Mouse (Mus musculus): ENCODE measurements around the gene Ripor2. TPM values are rescaled to one million over a fixed set of nuclear protein-coding genes. Genes with fewer than 3 reads are reported as not detected.

Ripor2 gene
- polyA plus RNA-seq, 1 experiment from 2014 or later, result 3.1 TPM

DNA sequence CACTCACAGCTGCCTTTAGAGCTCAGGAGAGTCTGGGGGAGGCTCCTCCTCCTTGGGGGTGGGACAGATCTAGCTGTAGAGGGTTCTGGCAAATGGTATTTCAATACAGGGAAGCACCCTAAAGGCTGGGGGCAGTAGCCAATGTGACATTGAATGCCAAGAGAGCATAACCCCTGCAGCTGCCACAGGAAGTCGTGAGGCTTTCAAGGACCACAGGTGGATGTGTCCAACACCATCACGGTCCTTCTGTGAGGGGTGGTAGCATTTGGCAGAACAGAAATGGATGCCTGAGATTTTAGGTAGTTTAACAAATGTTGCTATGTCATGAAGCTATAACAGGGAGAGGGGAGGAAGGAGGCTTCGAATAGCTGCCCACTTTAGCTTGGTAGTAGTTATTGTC lies 63.2 kb downstream of the Ripor2 start:
- 85% methylated on average over 3 of the region's 3 CpGs for WGBS
- no peak overlapping the region for H3K27ac ChIP-seq (ENCODE audit: low read length)
- no peak overlapping the region for H3K4me2 ChIP-seq (replicated peaks; ENCODE audit: low read depth, low read length)
- no peaks in the 10 kb centered on the region for H3K27me3 ChIP-seq (replicated peaks; ENCODE audit: insufficient read depth, low read length)
- ATAC-seq (no peak), DNase-seq (ENCODE audit: low spot score) (no peak)
- no peak overlapping the region for H3K9ac ChIP-seq (replicated peaks; ENCODE audit: low read depth)
- no peaks in the 10 kb centered on the region for H3K36me3 ChIP-seq (ENCODE audit: insufficient read depth, low read length)
- no peaks in the 10 kb centered on the region for H3K9me3 ChIP-seq (ENCODE audit: low read length)
- H3K4me1 ChIP-seq (ENCODE audit: insufficient read depth, low read depth, low read length), result no peaks in the 10 kb centered on the region; the same call in 1 of the 2 replicates
- no peak overlapping the region for H3K4me3 ChIP-seq (ENCODE audit: low read depth, low read length)
- TF ChIP-seq CTCF (IDR thresholded peaks at IDR 0.05) (no peak), EP300 (IDR thresholded peaks at IDR 0.05) (no peak)

DNA sequence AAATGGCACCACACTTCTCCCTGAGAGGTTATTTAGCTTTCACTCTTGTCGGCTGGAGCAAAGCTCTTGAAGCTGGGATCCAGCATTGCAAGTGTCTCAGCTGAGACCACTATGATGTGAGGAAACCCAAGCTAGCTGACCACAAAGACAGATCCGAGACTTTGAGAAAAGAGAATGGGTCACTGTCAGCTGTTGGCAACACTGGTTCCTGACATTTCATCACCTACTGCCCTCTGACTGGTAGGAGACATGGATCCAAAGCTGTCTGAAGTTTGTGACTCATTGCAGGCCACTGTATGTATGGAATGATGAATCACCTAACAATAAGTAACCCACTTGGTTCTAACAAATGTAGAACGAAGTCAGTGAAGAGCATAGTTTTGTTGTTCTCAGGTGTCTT lies 64.3 kb downstream of the Ripor2 start:
- WGBS, result 74% methylated on average over 3 of the region's 3 CpGs
- no peak overlapping the region for H3K4me3 ChIP-seq (ENCODE audit: low read depth, low read length)
- no peak for ATAC-seq
- TF ChIP-seq EP300 (IDR thresholded peaks at IDR 0.05), result no peak
- no peak for TF ChIP-seq CTCF (IDR thresholded peaks at IDR 0.05)
- no peaks in the 10 kb centered on the region for H3K36me3 ChIP-seq (ENCODE audit: insufficient read depth, low read length)
- no peaks in the 10 kb centered on the region for H3K27me3 ChIP-seq (replicated peaks; ENCODE audit: insufficient read depth, low read length)
- no peaks in the 10 kb centered on the region; the same call in 1 of the 2 replicates for H3K4me1 ChIP-seq (ENCODE audit: insufficient read depth, low read depth, low read length)
- DNase-seq (ENCODE audit: low spot score), result no peak
- H3K4me2 ChIP-seq (replicated peaks; ENCODE audit: low read depth, low read length), result no peak overlapping the region
- H3K9ac ChIP-seq (replicated peaks; ENCODE audit: low read depth), result no peak overlapping the region
- H3K9me3 ChIP-seq (ENCODE audit: low read length), result no peaks in the 10 kb centered on the region
- H3K27ac ChIP-seq (ENCODE audit: low read length), result no peak overlapping the region

DNA sequence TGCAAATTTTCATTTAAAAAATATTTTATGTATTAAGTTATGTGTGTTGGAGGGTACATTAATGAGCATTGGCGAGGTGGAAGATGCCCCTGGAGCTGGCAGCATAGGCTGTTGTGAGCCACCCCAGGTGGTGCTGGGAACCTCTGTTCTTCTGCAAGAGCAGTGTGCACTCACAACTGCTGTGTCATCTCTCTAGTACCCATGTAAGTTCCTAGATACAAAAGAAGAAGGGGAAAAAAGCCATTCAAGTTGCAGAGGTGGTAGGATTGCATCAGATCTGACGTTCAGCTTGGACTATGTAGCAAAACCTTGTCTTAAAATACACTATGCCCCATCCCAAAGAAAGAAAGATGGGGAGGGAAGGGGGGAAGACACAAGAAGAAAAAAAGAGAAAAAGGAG lies 65.5 kb downstream of the Ripor2 start:
- no peak for DNase-seq (ENCODE audit: low spot score)
- H3K4me3 ChIP-seq (ENCODE audit: low read depth, low read length), result no peak overlapping the region
- no peaks in the 10 kb centered on the region for H3K36me3 ChIP-seq (ENCODE audit: insufficient read depth, low read length)
- no peak for ATAC-seq
- no peak overlapping the region for H3K27ac ChIP-seq (ENCODE audit: low read length)
- no peaks in the 10 kb centered on the region for H3K27me3 ChIP-seq (replicated peaks; ENCODE audit: insufficient read depth, low read length)
- TF ChIP-seq EP300 (IDR thresholded peaks at IDR 0.05), result no peak
- TF ChIP-seq CTCF (IDR thresholded peaks at IDR 0.05), result no peak
- H3K4me1 ChIP-seq (ENCODE audit: insufficient read depth, low read depth, low read length), result no peaks in the 10 kb centered on the region
- H3K9ac ChIP-seq (replicated peaks; ENCODE audit: low read depth), result no peak overlapping the region
- 86% methylated on average over 2 of the region's 2 CpGs for WGBS
- H3K9me3 ChIP-seq (ENCODE audit: low read length), result no peaks in the 10 kb centered on the region
- H3K4me2 ChIP-seq (replicated peaks; ENCODE audit: low read depth, low read length), result no peak overlapping the region

DNA sequence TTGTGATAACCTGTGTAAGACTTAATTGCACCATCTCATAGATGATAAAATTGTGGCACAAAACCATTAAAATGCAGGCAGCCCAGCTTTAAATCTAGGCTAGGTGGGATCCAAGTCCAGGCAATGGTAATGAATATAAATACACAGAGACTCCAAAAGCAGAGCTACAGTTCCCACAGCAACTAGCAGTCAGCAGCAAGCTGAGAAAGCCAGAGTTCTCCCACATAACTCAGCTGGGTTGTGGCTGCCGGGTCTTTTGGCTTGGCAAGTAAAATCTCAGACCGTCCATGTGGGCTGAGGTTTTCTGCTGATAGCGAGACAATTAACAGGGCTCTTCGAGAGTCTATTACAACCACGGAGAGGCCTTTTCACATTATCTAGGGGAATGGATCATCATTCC lies 66.0 kb downstream of the Ripor2 start:
- 75% methylated on average over 5 of the region's 5 CpGs for WGBS
- H3K4me2 ChIP-seq (replicated peaks; ENCODE audit: low read depth, low read length), result no peak overlapping the region
- no peak overlapping the region for H3K4me3 ChIP-seq (ENCODE audit: low read depth, low read length)
- no peaks in the 10 kb centered on the region for H3K27me3 ChIP-seq (replicated peaks; ENCODE audit: insufficient read depth, low read length)
- no peak overlapping the region for H3K9ac ChIP-seq (replicated peaks; ENCODE audit: low read depth)
- no peaks in the 10 kb centered on the region for H3K4me1 ChIP-seq (ENCODE audit: insufficient read depth, low read depth, low read length)
- H3K9me3 ChIP-seq (ENCODE audit: low read length), result no peaks in the 10 kb centered on the region
- no peak overlapping the region for H3K27ac ChIP-seq (ENCODE audit: low read length)
- ATAC-seq (no peak), DNase-seq (ENCODE audit: low spot score) (no peak)
- no peaks in the 10 kb centered on the region for H3K36me3 ChIP-seq (ENCODE audit: insufficient read depth, low read length)
- TF ChIP-seq CTCF (IDR thresholded peaks at IDR 0.05) (no peak), EP300 (IDR thresholded peaks at IDR 0.05) (no peak)

DNA sequence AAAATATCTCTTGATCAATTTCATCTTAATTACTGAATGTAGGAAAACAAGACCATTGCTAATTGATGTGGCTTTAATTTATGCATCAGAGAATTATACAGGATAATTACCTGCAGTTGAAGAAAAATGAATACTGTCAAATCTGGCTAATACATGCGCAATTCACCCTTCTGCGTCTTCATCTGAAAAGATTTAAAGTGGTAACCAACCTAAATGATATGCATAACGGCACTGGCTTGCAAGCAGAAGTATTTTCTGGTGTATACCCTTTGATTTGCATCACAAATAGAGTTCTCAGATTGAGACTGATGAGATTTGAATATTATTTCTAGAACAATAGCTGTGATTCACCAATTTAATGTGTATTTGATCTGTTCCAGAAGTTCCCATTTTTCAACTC lies 66.7 kb downstream of the Ripor2 start:
- no peaks in the 10 kb centered on the region for H3K4me1 ChIP-seq (ENCODE audit: insufficient read depth, low read depth, low read length)
- H3K27me3 ChIP-seq (replicated peaks; ENCODE audit: insufficient read depth, low read length), result no peaks in the 10 kb centered on the region
- no peak overlapping the region for H3K4me2 ChIP-seq (replicated peaks; ENCODE audit: low read depth, low read length)
- WGBS, result 96% methylated on average over 3 of the region's 3 CpGs
- no peak for TF ChIP-seq EP300 (IDR thresholded peaks at IDR 0.05)
- no peaks in the 10 kb centered on the region for H3K9me3 ChIP-seq (ENCODE audit: low read length)
- no peak overlapping the region for H3K4me3 ChIP-seq (ENCODE audit: low read depth, low read length)
- no peak for ATAC-seq
- no peaks in the 10 kb centered on the region for H3K36me3 ChIP-seq (ENCODE audit: insufficient read depth, low read length)
- H3K9ac ChIP-seq (replicated peaks; ENCODE audit: low read depth), result no peak overlapping the region
- DNase-seq (ENCODE audit: low spot score), result no peak
- H3K27ac ChIP-seq (ENCODE audit: low read length), result no peak overlapping the region

DNA sequence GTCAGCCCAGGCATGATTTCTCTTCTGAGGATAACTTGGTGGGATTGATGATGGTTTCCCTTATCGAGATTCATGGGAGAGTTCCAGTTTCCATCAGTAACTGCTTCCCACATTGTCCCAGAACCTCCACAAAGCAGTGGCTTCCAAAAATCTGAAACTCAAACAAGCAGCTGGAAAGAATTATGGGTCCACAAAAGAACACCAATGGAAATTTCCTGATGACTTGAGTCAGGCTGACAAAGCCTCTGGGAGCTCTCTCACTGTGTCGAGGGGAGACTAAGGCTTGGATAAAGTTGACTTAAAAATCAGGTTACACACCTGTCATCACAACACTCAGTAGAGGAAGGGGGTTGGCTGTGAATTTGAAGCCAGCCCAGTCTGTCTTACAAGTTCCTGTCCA lies 67.1 kb downstream of the Ripor2 start:
- H3K27me3 ChIP-seq (replicated peaks; ENCODE audit: insufficient read depth, low read length), result no peaks in the 10 kb centered on the region
- no peak overlapping the region for H3K4me2 ChIP-seq (replicated peaks; ENCODE audit: low read depth, low read length)
- no peak overlapping the region for H3K9ac ChIP-seq (replicated peaks; ENCODE audit: low read depth)
- H3K4me3 ChIP-seq (ENCODE audit: low read depth, low read length), result no peak overlapping the region
- ATAC-seq (no peak), DNase-seq (ENCODE audit: low spot score) (no peak)
- 68% methylated on average over 2 of the region's 2 CpGs for WGBS
- TF ChIP-seq CTCF (IDR thresholded peaks at IDR 0.05) (no peak), EP300 (IDR thresholded peaks at IDR 0.05) (no peak)
- H3K27ac ChIP-seq (ENCODE audit: low read length), result no peak overlapping the region
- no peaks in the 10 kb centered on the region for H3K4me1 ChIP-seq (ENCODE audit: insufficient read depth, low read depth, low read length)
- no peaks in the 10 kb centered on the region for H3K9me3 ChIP-seq (ENCODE audit: low read length)
- H3K36me3 ChIP-seq (ENCODE audit: insufficient read depth, low read length), result no peaks in the 10 kb centered on the region

DNA sequence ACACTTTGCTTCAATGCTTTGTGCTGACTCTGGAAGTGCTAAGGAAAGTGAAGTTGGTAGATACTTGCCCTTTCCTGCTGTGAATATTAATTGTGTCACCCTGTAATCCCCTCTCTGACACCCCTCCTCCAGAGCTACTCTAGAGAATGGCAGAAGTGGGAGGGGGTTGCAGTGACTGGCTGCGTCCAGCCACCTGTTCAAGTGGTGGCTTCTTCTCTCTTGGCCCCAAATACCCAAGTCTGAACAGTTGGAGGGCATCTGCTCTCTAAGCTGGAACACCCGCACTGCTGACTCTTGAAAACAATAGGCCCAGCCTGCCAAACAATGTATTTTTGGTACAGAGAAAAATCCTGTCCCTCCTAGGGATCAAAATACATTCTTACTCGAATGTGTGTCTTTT lies 69.0 kb downstream of the Ripor2 start:
- Histone ChIP-seq H3K9ac (replicated peaks; ENCODE audit: low read depth) (no peak overlapping the region), H3K27ac (ENCODE audit: low read length) (no peak overlapping the region), H3K27me3 (replicated peaks; ENCODE audit: insufficient read depth, low read length) (no peaks in the 10 kb centered on the region), H3K36me3 (ENCODE audit: insufficient read depth, low read length) (no peaks in the 10 kb centered on the region), H3K4me1 (ENCODE audit: insufficient read depth, low read depth, low read length) (no peaks in the 10 kb centered on the region), H3K4me3 (ENCODE audit: low read depth, low read length) (no peak overlapping the region), H3K4me2 (replicated peaks; ENCODE audit: low read depth, low read length) (no peak overlapping the region), H3K9me3 (ENCODE audit: low read length) (no peaks in the 10 kb centered on the region)
- ATAC-seq (no peak), DNase-seq (ENCODE audit: low spot score) (no peak)
- WGBS, result 75% methylated on average over 3 of the region's 3 CpGs
- TF ChIP-seq EP300 (IDR thresholded peaks at IDR 0.05) (no peak), CTCF (IDR thresholded peaks at IDR 0.05) (no peak)
